Mouse (Mus musculus): ENCODE data around the gene Slc48a1.

- no peak for TF ChIP-seq CTCF (IDR thresholded peaks at IDR 0.05; ENCODE audit: borderline replicate concordance, insufficient read depth, low read depth, low read length)
- TF ChIP-seq POLR2A (IDR thresholded peaks at IDR 0.05; ENCODE audit: borderline replicate concordance, insufficient read depth, low read length): no peak
Measured at GRCm38 (mm10) chr15:97836153-97836893, 58.0 kb downstream of the Slc48a1 start.
